Mouse (Mus musculus) liver, embryonic 14.5 days (tissue): ENCODE measurements around the gene Uts2. TPM values are rescaled to one million over a fixed set of nuclear protein-coding genes. Genes with fewer than 3 reads are reported as not detected.

Source experiments
- ATAC-seq: fragments of 200-750 bp; cut with Nextera tagmentation; 2 replicates; pipeline ENCODE4 v1.8.0; 2017; ENCODE audit warnings: moderate number of reproducible peaks, mild to moderate bottlenecking, moderate library complexity; ENCODE audit not compliant: insufficient read depth
- DNase-seq, 3 experiments: peaks; one replicate each; pipeline ENCODE4 v3.0.0-alpha.2; 2012 to 2013; ENCODE audit warnings: low read depth in 3 of 3, low spot score in 3 of 3
- H3K27ac ChIP-seq: fragments of 300-500 bp; sonication (generic); 2 replicates; pipeline ENCODE4 v1.5.1; 2014; ENCODE audit warnings: moderate library complexity, mild to moderate bottlenecking, control low read depth, inconsistent platforms
- H3K27me3 ChIP-seq: fragments of 300-500 bp; sonication (generic); 2 replicates; pipeline ENCODE4 v1.6.1; 2014; ENCODE audit warnings: mild to moderate bottlenecking, low read length, moderate library complexity; ENCODE audit not compliant: control insufficient read depth, insufficient read depth
- H3K36me3 ChIP-seq: fragments of 300-500 bp; sonication (generic); replicated peaks from 2 replicates; pipeline ENCODE4 v1.6.1; 2014; ENCODE audit warnings: low read depth; ENCODE audit not compliant: control insufficient read depth, insufficient read depth
- H3K4me1 ChIP-seq, 2 experiments: fragments of 200-500 bp in 1 of 2; fragments of 300-500 bp in 1 of 2; sonication (generic) in 1 of 2; replicated peaks; 2 replicates each; pipeline ENCODE4 v1.6.1; 2012 to 2014; ENCODE audit warnings: antibody characterized with exemption in 1 of 2, inconsistent platforms in 1 of 2, low read length in 1 of 2; ENCODE audit not compliant: control insufficient read depth in 2 of 2, insufficient read depth in 2 of 2
- H3K4me2 ChIP-seq: fragments of 300-500 bp; sonication (generic); 2 replicates; pipeline ENCODE4 v1.6.1; 2014; ENCODE audit warnings: low read depth, mild to moderate bottlenecking, control low read depth, moderate library complexity
- H3K4me3 ChIP-seq, 2 experiments: fragments of 200-500 bp in 1 of 2; fragments of 300-500 bp in 1 of 2; sonication (generic) in 1 of 2; 2 replicates each; pipeline ENCODE4 v1.5.1; 2012 to 2014; ENCODE audit warnings: low read depth in 2 of 2, low read length in 2 of 2, mild to moderate bottlenecking in 2 of 2, control low read depth in 1 of 2, inconsistent platforms in 1 of 2, moderate library complexity in 1 of 2; ENCODE audit not compliant: insufficient read depth in 1 of 2
- H3K9ac ChIP-seq: fragments of 300-500 bp; sonication (generic); replicated peaks from 2 replicates; pipeline ENCODE4 v1.6.1; 2014; ENCODE audit warnings: mild to moderate bottlenecking, control low read depth, moderate library complexity
- H3K9me3 ChIP-seq: fragments of 300-500 bp; sonication (generic); 2 replicates; pipeline ENCODE4 v1.6.1; 2016; ENCODE audit warnings: low read length, mixed read lengths; ENCODE audit not compliant: control insufficient read depth
- CTCF ChIP-seq: IDR thresholded peaks from 2 replicates; pipeline ENCODE4 v1.5.1; 2016; ENCODE audit warnings: antibody characterized with exemption, low read depth, control low read depth
- EP300 ChIP-seq: IDR thresholded peaks from 2 replicates; pipeline ENCODE4 v1.6.1; 2016; ENCODE audit warnings: antibody characterized with exemption, low read depth
- WGBS: fragments of 180-500 bp; shearing (Covaris S2); extraction: QIAGEN DNeasy Blood & Tissue Kit; methylation state at CpG from one replicate; pipeline ENCODE4 v1.1.7; 2014; ENCODE audit not compliant: insufficient replicate concordance; 5-methylcytosine and 5-hydroxymethylcytosine counted together
- polyA plus RNA-seq, 2 experiments: library from polyadenylated mRNA; depleted of rRNA in 1 of 2; stranded (reverse) in 1 of 2; unstranded in 1 of 2; fragments of >200 nt; fragmentation: Nextera tagmentation in 1 of 2; extraction: Ambion mirVana in 1 of 2; gene quantifications; 2 replicates each; pipeline versions ENCODE4 v1.2.1 to v1.2.3; 2012 to 2014

The Uts2 gene
- polyA plus RNA-seq (2012; rRNA removed): not detected in 2 replicates
- polyA plus RNA-seq (2014; fragmentation: Nextera tagmentation; extraction: Ambion mirVana): not detected in 2 replicates

- Histone ChIP-seq H3K4me3 (no peak within 1 kb of the TSS), H3K27me3 (no peaks in the 10 kb centered on the region), H3K9ac (no peak within 1 kb of the TSS), H3K27ac (no peak within 1 kb of the TSS), H3K36me3 (no peaks in the 10 kb centered on the region), H3K4me2 (no peak within 1 kb of the TSS), H3K4me1 (no peaks in the 10 kb centered on the region), H3K9me3 (no peaks in the 10 kb centered on the region)
- 65% methylated on average over 7 of the region's 7 CpGs for WGBS
- TF ChIP-seq EP300 (no peak), CTCF (no peak)
- ATAC-seq (no peak), DNase-seq (no peak)
Observed at GRCm38 (mm10) chr4:150996797-150997196, at the start of gene Uts2. Gene Uts2 (plus strand): TSS chr4:150997097.

- no peak for DNase-seq
- TF ChIP-seq EP300: no peak
- TF ChIP-seq CTCF: no peak
- WGBS: 61% methylated on average over 10 of the region's 10 CpGs
- Histone ChIP-seq H3K9ac (no peak overlapping the region), H3K36me3 (no peaks in the 10 kb centered on the region), H3K9me3 (no peaks in the 10 kb centered on the region), H3K4me1 (no peaks in the 10 kb centered on the region), H3K4me3 (no peak overlapping the region), H3K4me2 (no peak overlapping the region), H3K27me3 (no peaks in the 10 kb centered on the region), H3K27ac (no peak overlapping the region)
- no peak for ATAC-seq
Observed at GRCm38 (mm10) chr4:150950972-150951371, 45.9 kb upstream of the Uts2 start.

GRCm38 (mm10) chr4:150956369-150957105 is 40.4 kb upstream of the Uts2 start:
- Histone ChIP-seq H3K4me3 (no peak overlapping the region), H3K27me3 (no peaks in the 10 kb centered on the region), H3K4me1 (no peaks in the 10 kb centered on the region; a peak in 1 of 4 replicates), H3K9ac (no peak overlapping the region), H3K27ac (no peak overlapping the region), H3K4me2 (no peak overlapping the region), H3K36me3 (no peaks in the 10 kb centered on the region), H3K9me3 (no peaks in the 10 kb centered on the region)
- TF ChIP-seq CTCF: no peak
- TF ChIP-seq EP300: no peak
- no peak for ATAC-seq
- DNase-seq: no peak
- WGBS: 61% methylated on average over 13 of the region's 13 CpGs

DNA sequence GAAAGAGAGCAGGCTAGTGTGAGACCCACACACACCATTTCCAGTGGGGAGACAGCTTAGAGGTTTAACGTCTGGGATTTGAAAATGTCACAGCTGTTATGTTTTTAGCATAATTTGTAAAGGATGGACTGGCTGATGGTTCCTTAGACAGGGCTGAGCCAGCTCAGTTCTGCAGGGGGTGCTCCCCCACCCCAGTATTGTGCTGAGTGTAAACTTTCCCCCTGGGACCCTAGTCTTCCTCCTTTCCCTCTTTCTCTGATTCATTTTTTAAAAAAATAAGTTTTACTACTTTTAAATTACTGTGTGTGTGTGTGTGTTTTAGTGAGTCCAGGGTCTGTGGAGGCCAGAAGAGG is 39.8 kb upstream of the Uts2 start:
- no peak for ATAC-seq
- no peak overlapping the region for H3K27ac ChIP-seq
- 66% methylated on average over 1 of the region's 1 CpGs for WGBS

GRCm38 (mm10) chr4:150958536-150958935 is 38.4 kb upstream of the Uts2 start:
- H3K36me3 ChIP-seq: no peaks in the 10 kb centered on the region

More for the DNA sequence above, 39.8 kb upstream of the Uts2 start:
- TF ChIP-seq EP300: no peak
- TF ChIP-seq CTCF: no peak
- Histone ChIP-seq H3K4me1 (no peaks in the 10 kb centered on the region; a peak in 1 of 4 replicates), H3K36me3 (no peaks in the 10 kb centered on the region), H3K4me3 (no peak overlapping the region), H3K27me3 (no peaks in the 10 kb centered on the region), H3K4me2 (no peak overlapping the region), H3K9ac (no peak overlapping the region), H3K9me3 (no peaks in the 10 kb centered on the region)
- DNase-seq: no peak

More at GRCm38 (mm10) chr4:150958536-150958935, 38.4 kb upstream of the Uts2 start:
- H3K27me3 ChIP-seq: no peaks in the 10 kb centered on the region
- no peaks in the 10 kb centered on the region; a peak in 1 of 4 replicates for H3K4me1 ChIP-seq
- ATAC-seq (no peak), DNase-seq (no peak)
- no peak overlapping the region for H3K4me3 ChIP-seq
- H3K4me2 ChIP-seq: no peak overlapping the region
- no peak overlapping the region for H3K27ac ChIP-seq
- no peak overlapping the region for H3K9ac ChIP-seq
- no peaks in the 10 kb centered on the region for H3K9me3 ChIP-seq
- TF ChIP-seq CTCF (no peak), EP300 (no peak)
- 48% methylated on average over 7 of the region's 7 CpGs for WGBS
